Mouse (Mus musculus) MEL (cell line): ENCODE results near the gene D130052B06Rik. TPM values are rescaled to one million over a fixed set of nuclear protein-coding genes. Genes with fewer than 3 reads are reported as not detected.

Experiments used
- DNase-seq: peaks from one replicate; pipeline ENCODE4 v3.0.0; 2011; ENCODE audit warnings: low read depth, low spot score
- H3K27ac ChIP-seq: 2 replicates; pipeline ENCODE4 v1.5.1; 2012; ENCODE audit warnings: low read depth, mild to moderate bottlenecking, control low read depth, low read length, moderate library complexity; ENCODE audit not compliant: control insufficient read depth
- H3K27me3 ChIP-seq, 2 experiments: fragments of 150-350 bp in 1 of 2; sonication (generic) in 1 of 2; 2 replicates each; pipeline ENCODE4 v1.6.1; 2012; ENCODE audit warnings: low read length in 2 of 2, mild to moderate bottlenecking in 2 of 2, improper control_type of control experiment in 1 of 2, moderate library complexity in 1 of 2; ENCODE audit not compliant: insufficient read depth in 2 of 2, control insufficient read depth in 1 of 2
- H3K36me3 ChIP-seq, 2 experiments: 2 replicates each; pipeline ENCODE4 v1.6.1; 2012 to 2014; ENCODE audit warnings: low read length in 2 of 2, improper control_type of control experiment in 1 of 2, inconsistent platforms in 1 of 2, mild to moderate bottlenecking in 1 of 2; ENCODE audit not compliant: insufficient read depth in 2 of 2, control insufficient read depth in 1 of 2
- H3K4me1 ChIP-seq, 2 experiments: fragments of 150-350 bp in 1 of 2; sonication (generic) in 1 of 2; 2 replicates each; pipeline ENCODE4 v1.6.1; 2012; ENCODE audit warnings: low read length in 2 of 2, improper control_type of control experiment in 1 of 2, mild to moderate bottlenecking in 1 of 2; ENCODE audit not compliant: insufficient read depth in 2 of 2, control insufficient read depth in 1 of 2
- H3K4me3 ChIP-seq, 2 experiments: fragments of 150-350 bp in 1 of 2; sonication (generic) in 1 of 2; 2 replicates each; pipeline ENCODE4 v1.5.1; 2012; ENCODE audit warnings: low read depth in 2 of 2, low read length in 2 of 2, mild to moderate bottlenecking in 2 of 2, moderate library complexity in 2 of 2, control low read depth in 1 of 2, improper control_type of control experiment in 1 of 2; ENCODE audit not compliant: control insufficient read depth in 1 of 2, insufficient read depth in 1 of 2
- H3K79me2 ChIP-seq: 2 replicates; pipeline ENCODE4 v1.6.1; 2012; ENCODE audit warnings: mild to moderate bottlenecking, low read length, moderate library complexity; ENCODE audit not compliant: control insufficient read depth, poor library complexity, insufficient read depth
- H3K9ac ChIP-seq: 2 replicates; pipeline ENCODE4 v1.6.1; 2012; ENCODE audit warnings: low read depth, mild to moderate bottlenecking, control low read depth, low read length, moderate library complexity; ENCODE audit not compliant: control insufficient read depth, poor library complexity, severe bottlenecking
- H3K9me3 ChIP-seq: fragments of 150-350 bp; sonication (generic); replicated peaks from 2 replicates; pipeline ENCODE4 v1.6.1; 2012; ENCODE audit warnings: mild to moderate bottlenecking, low read length, improper control_type of control experiment, moderate library complexity; ENCODE audit not compliant: insufficient read depth
- CHD1 ChIP-seq: IDR thresholded peaks from 2 replicates; pipeline ENCODE4 v1.6.1; 2012; ENCODE audit warnings: low read depth, mild to moderate bottlenecking, inconsistent platforms, low read length, improper control_type of control experiment
- CHD2 ChIP-seq: IDR thresholded peaks from 2 replicates; pipeline ENCODE4 v1.6.1; 2011; ENCODE audit warnings: low read length, improper control_type of control experiment
- CTCF ChIP-seq, 3 experiments: IDR thresholded peaks in 2 of 3; conservative IDR thresholded peaks in 1 of 3; 2 replicates each; pipeline ENCODE4 v1.5.1; 2011 to 2012; ENCODE audit warnings: low read length in 3 of 3, low read depth in 2 of 3, mild to moderate bottlenecking in 2 of 3, improper control_type of control experiment in 1 of 3, inconsistent platforms in 1 of 3, mixed read lengths in 1 of 3, moderate library complexity in 1 of 3; ENCODE audit not compliant: control insufficient read depth in 1 of 3, insufficient read depth in 1 of 3, poor library complexity in 1 of 3, severe bottlenecking in 1 of 3
- E2F4 ChIP-seq: IDR thresholded peaks from 2 replicates; pipeline ENCODE4 v1.6.1; 2011; ENCODE audit warnings: low read depth, low read length, improper control_type of control experiment, borderline replicate concordance
- ELF1 ChIP-seq: IDR thresholded peaks from 2 replicates; pipeline ENCODE4 v1.6.1; 2014; ENCODE audit warnings: low read depth, mild to moderate bottlenecking, inconsistent platforms, low read length, improper control_type of control experiment, moderate library complexity
- EP300 ChIP-seq, 2 experiments: IDR thresholded peaks; 2 replicates each; pipeline ENCODE4 v1.6.1; 2011; ENCODE audit warnings: improper control_type of control experiment in 2 of 2, low read length in 2 of 2, low read depth in 1 of 2, mild to moderate bottlenecking in 1 of 2
- JUND ChIP-seq: IDR thresholded peaks from 2 replicates; pipeline ENCODE4 v1.6.1; 2011; ENCODE audit warnings: low read depth, mild to moderate bottlenecking, improper control_type of control experiment, low read length
- KAT2A ChIP-seq: conservative IDR thresholded peaks from 2 replicates; pipeline ENCODE4 v1.6.1; 2012; ENCODE audit warnings: low read depth, low read length, improper control_type of control experiment, inconsistent platforms
- MAFK ChIP-seq: IDR thresholded peaks from 2 replicates; pipeline ENCODE4 v1.6.1; 2011; ENCODE audit warnings: low read depth, mild to moderate bottlenecking, low read length, improper control_type of control experiment, borderline replicate concordance
- MAZ ChIP-seq: IDR thresholded peaks from 2 replicates; pipeline ENCODE4 v1.6.1; 2012; ENCODE audit warnings: low read depth, mild to moderate bottlenecking, inconsistent platforms, low read length, improper control_type of control experiment
- MYB ChIP-seq: IDR thresholded peaks from 2 replicates; pipeline ENCODE4 v1.6.1; 2011; ENCODE audit warnings: mild to moderate bottlenecking, low read depth, low read length, improper control_type of control experiment
- MYC ChIP-seq: IDR thresholded peaks from 2 replicates; pipeline ENCODE4 v1.6.1; 2011; ENCODE audit warnings: low read depth, mild to moderate bottlenecking, low read length, improper control_type of control experiment, moderate library complexity
- NRF1 ChIP-seq: IDR thresholded peaks from 2 replicates; pipeline ENCODE4 v1.6.1; 2014; ENCODE audit warnings: low read depth, mild to moderate bottlenecking, inconsistent platforms, low read length, improper control_type of control experiment, moderate library complexity; ENCODE audit not compliant: poor library complexity, insufficient read depth, severe bottlenecking
- POLR2A ChIP-seq, 2 experiments: IDR thresholded peaks; 2 replicates each; pipeline ENCODE4 v1.6.1; 2011 to 2012; ENCODE audit warnings: low read length in 2 of 2, mild to moderate bottlenecking in 2 of 2, control low read depth in 1 of 2, improper control_type of control experiment in 1 of 2, low read depth in 1 of 2, moderate library complexity in 1 of 2; ENCODE audit not compliant: control insufficient read depth in 1 of 2, insufficient read depth in 1 of 2, poor library complexity in 1 of 2
- POLR2AphosphoS2 ChIP-seq: IDR thresholded peaks from 2 replicates; pipeline ENCODE4 v1.6.1; 2011; ENCODE audit warnings: low read length, improper control_type of control experiment
- SIN3A ChIP-seq: IDR thresholded peaks from 2 replicates; pipeline ENCODE4 v1.6.1; 2012; ENCODE audit warnings: low read length, improper control_type of control experiment, inconsistent platforms
- USF1 ChIP-seq: IDR thresholded peaks from 2 replicates; pipeline ENCODE4 v1.6.1; 2014; ENCODE audit warnings: low read depth, mild to moderate bottlenecking, inconsistent platforms, low read length, improper control_type of control experiment, moderate library complexity
- ZKSCAN1 ChIP-seq: IDR thresholded peaks from 2 replicates; pipeline ENCODE4 v1.6.1; 2012; ENCODE audit warnings: low read depth, mild to moderate bottlenecking, inconsistent platforms, low read length, improper control_type of control experiment, moderate library complexity
- ZMIZ1 ChIP-seq: IDR thresholded peaks from 2 replicates; pipeline ENCODE4 v1.6.1; 2012; ENCODE audit warnings: low read depth, mild to moderate bottlenecking, inconsistent platforms, low read length, improper control_type of control experiment, moderate library complexity
- polyA plus RNA-seq, 2 experiments: library from polyadenylated mRNA; stranded (reverse) in 1 of 2; unstranded in 1 of 2; fragments of >175 nt in 1 of 2; fragments of >200 nt in 1 of 2; gene quantifications; 2 replicates each; pipeline versions ENCODE4 v1.2.1 to v1.2.4; 2012; ENCODE audit warnings: low replicate concordance in 2 of 2, low read depth in 1 of 2; ENCODE audit not compliant: insufficient read length in 2 of 2, insufficient read depth in 1 of 2, missing spikeins in 1 of 2
- total RNA-seq: library from RNA; depleted of rRNA; stranded (reverse); fragments of 300-350 nt; gene quantifications from 2 replicates; pipeline ENCODE4 v1.2.3, GENCODE M21; 2012; rRNA removed

Gene D130052B06Rik
- total RNA-seq = not detected in 2 replicates
- not detected for polyA plus RNA-seq

DNA sequence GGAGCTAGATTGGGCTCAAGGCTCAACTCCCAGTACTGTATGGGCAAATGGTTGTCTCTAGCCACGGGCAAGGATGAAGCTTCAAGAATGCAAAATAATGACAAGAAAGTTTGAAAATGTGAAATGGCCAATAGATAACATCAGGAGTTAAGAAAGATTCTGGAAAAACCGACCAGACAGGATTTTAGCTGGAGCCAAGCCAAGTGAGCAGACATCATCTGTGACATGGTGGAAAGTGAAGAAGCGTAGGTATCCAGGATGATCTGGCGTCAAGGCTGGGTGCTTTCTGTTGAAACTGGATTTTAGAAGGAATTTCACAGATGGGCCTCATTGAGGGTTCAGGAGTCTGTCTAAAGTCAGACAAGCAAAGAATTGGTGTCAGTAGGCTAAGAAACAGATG is at the start of gene D130052B06Rik:
D130052B06Rik (plus strand) TSS at position 317 of the 400 bp plus-strand sequence.
- Histone ChIP-seq H3K9me3 (no peaks in the 10 kb centered on the region), H3K36me3 (no peaks in the 10 kb centered on the region), H3K27me3 (0 out of 4 replicates have a peak, but pooled peaks cover 0 to 2% of the 10 kb centered on the region in 2 experiments), H3K4me3 (no peak within 1 kb of the TSS), H3K4me1 (no peaks in the 10 kb centered on the region), H3K27ac (no peak within 1 kb of the TSS), H3K9ac (no peak within 1 kb of the TSS), H3K79me2 (no peaks in the 10 kb centered on the region)
- no peak for TF ChIP-seq ELF1
- no peak for TF ChIP-seq USF1
- TF ChIP-seq MYB = no peak
- DNase-seq = no peak

GRCm38 (mm10) chr11:33550861-33551560 is 48.1 kb upstream of the D130052B06Rik start:
- H3K27me3 ChIP-seq = peaks cover 0 to 2% of the 10 kb centered on the region in 2 experiments; a peak in 2 of 4 replicates
- no peaks in the 10 kb centered on the region for H3K36me3 ChIP-seq
- H3K27ac ChIP-seq = no peak overlapping the region
- H3K4me1 ChIP-seq = no peaks in the 10 kb centered on the region
- H3K9ac ChIP-seq = no peak overlapping the region
- TF ChIP-seq ZKSCAN1 (no peak), KAT2A (no peak), ZMIZ1 (no peak), MAZ (no peak), JUND (no peak), NRF1 (no peak), CHD1 (no peak), MYC (no peak), EP300 (IDR thresholded peaks at IDR 0.05; ENCODE audit: low read depth in 1 of 2, low read length in 2 of 2) (no peak), E2F4 (no peak), CTCF (IDR thresholded peaks at IDR 0.05 in 2 of 3, conservative IDR thresholded peaks at IDR 0.05 in 1 of 3; ENCODE audit: control insufficient read depth in 1 of 3, insufficient read depth in 1 of 3, low read depth in 2 of 3, low read length in 3 of 3, poor library complexity in 1 of 3, severe bottlenecking in 1 of 3) (no peak), CHD2 (no peak), POLR2A (IDR thresholded peaks at IDR 0.05; ENCODE audit: control insufficient read depth in 1 of 2, insufficient read depth in 1 of 2, low read depth in 1 of 2, low read length in 2 of 2, poor library complexity in 1 of 2) (no peak), POLR2AphosphoS2 (no peak), SIN3A (no peak), MAFK (no peak)
- no peak overlapping the region for H3K4me3 ChIP-seq
- no peak for DNase-seq
- H3K79me2 ChIP-seq = no peaks in the 10 kb centered on the region
- no peaks in the 10 kb centered on the region for H3K9me3 ChIP-seq
